Mouse (Mus musculus) telencephalon, adult 2 months (tissue): Measurements from ENCODE around the gene Gimap7.

Experiments used
- DNase-seq: peaks from one replicate; pipeline ENCODE4 v3.0.0-alpha.2; 2011; ENCODE audit warnings: low read depth, low spot score

Gene Gimap7

GRCm38 (mm10) chr6:48689320-48689719, 29.1 kb upstream of the Gimap7 start:
- no peak for DNase-seq

- no peak for DNase-seq
These were observed 25.5 kb upstream of the Gimap7 start for GRCm38 (mm10) chr6:48692962-48693361.

DNA sequence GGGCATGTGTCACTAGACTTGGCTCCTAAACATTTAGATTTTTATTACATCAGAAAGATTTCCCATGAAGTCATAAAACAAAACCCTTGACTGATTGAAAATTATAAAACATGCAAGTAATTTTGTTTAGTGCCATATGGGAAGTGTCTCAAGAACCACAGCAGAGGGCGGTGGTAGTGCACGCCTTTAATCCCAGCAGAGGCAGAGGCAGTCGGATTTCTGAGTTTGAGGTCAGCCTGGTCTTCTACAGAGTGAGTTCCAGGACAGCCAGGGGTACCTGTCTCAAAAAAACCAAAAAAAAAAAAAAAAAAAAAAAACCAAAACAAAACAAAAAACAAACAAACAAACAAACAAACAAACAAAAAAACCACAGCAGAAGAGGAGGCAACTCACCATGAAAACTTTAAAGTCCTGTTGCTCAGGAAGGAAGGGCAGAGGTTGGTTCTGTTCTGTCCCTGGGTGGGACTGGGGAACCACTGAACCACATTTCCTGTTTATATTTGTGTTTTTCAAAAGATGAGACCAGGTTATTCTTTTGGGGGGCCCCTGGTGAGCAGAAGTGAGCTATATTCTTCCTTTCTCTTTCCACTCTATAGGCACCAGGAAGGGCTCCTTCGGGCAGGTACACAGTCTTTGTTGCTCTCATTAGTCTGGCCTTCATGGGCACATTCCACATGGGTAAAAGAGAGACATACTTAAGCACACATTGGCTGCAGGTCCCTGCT, 21.4 kb upstream of the Gimap7 start:
- DNase-seq = no peak

- DNase-seq = no peak
These were observed 20.9 kb upstream of the Gimap7 start for GRCm38 (mm10) chr6:48697555-48697930.

- DNase-seq = no peak
These were observed 20.2 kb upstream of the Gimap7 start for GRCm38 (mm10) chr6:48698066-48698856.

- no peak for DNase-seq
These were observed 19.5 kb upstream of the Gimap7 start for GRCm38 (mm10) chr6:48698888-48699287.

DNA sequence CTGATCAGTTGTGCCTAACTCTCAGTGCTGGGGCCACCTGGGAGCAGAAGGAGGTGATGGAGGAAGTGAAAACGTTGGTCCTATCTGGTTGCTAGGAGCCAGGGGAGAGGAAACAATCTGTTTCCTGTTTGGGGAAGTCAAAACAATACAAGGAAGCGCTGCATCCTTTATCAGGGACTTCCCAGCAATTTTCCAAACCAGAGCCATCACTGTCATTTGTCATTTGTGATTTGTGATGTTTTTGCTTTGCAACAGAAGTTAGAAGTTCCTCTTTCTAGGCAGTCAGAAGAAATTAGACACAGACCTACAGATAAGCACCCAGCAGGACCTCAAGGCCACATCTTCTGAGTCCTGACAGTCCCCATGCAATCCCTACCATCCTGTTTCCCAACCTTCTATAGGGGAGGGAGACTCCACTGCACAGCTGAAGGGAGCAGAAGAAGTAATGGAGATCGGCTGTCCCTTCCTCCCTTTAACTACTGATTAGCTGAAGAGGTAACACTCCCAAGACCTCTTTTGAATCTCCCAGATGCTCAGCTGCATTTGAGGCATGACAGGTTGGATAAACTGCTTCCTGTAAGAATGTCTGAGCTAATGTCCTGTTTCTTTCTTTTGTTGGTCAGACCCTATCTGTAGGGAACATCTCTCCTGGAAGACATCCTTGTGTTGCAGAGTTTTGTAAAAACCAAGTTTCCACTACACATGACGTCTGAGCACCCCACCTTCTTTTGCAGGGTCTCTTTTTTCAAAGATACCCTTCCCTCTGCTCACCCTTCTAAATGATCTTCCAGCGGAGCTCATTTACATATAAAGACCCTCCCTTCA, 18.0 kb upstream of the Gimap7 start:
- DNase-seq = no peak

- DNase-seq = no peak
These were observed 16.3 kb upstream of the Gimap7 start for GRCm38 (mm10) chr6:48702146-48702545.

DNA sequence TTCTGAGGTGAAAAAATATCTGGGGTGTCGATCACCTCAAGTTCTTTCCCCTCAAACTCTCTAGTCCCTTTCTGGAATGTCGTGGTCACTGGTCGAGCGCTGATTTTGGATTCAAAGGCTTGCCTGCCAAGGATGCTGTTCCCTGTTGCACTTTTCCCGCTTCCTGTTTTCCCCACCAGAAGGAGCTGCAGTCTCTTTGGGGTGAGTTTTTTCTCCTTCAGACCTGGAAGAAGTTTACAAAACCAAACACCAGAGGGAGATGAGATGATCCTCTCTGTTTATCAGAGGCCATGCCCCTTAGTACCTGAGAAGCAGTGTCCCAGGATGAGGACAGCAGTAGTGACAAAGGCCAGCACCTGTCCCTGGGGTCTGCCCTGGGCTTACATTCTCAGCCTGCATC, 15.8 kb upstream of the Gimap7 start:
- DNase-seq = no peak

- DNase-seq = no peak
These were observed 14.3 kb upstream of the Gimap7 start for GRCm38 (mm10) chr6:48704146-48704545.

DNA sequence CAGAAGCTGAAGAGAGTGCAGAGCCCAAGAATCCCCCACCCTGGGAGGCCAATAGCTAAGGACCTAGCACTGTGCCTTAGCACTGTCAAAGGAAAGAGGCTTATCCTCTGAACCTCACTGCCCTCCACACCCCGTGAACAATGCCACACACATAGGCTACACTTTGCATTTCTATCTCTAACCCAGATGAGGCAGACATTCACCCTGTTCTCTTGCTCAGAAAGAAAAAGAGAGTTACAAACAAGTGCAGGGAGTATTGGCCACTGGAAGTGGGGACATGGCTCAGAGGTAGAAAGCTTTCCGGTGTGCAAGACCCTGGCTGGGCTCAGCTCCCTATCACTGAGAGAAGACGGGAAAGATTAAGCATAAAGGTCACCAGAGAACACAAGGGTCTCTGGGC, 12.3 kb upstream of the Gimap7 start:
- DNase-seq = no peak

- no peak for DNase-seq
These were observed 1.9 kb downstream of the Gimap7 start for GRCm38 (mm10) chr6:48720326-48720725.

DNA sequence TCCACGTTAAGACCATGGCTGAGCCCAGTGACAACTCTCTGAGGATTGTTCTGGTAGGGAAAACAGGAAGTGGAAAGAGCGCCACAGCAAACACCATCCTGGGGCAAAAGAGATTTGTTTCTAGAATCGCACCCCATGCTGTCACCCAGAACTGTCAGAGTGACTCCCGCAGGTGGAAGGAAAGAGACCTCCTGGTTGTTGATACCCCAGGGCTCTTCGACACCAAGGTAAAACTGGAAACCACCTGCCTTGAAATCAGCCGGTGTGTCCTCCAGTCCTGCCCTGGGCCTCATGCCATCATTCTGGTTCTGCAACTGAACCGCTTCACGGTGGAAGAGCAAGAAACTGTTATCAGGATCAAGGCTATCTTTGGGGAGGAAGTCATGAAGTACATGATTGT, 5.0 kb downstream of the Gimap7 start:
- DNase-seq = no peak

- DNase-seq = no peak
These were observed 7.1 kb downstream of the Gimap7 start for GRCm38 (mm10) chr6:48725476-48725875.

- DNase-seq = no peak
These were observed 9.3 kb downstream of the Gimap7 start for GRCm38 (mm10) chr6:48727761-48728160.

- no peak for DNase-seq
These were observed 14.5 kb downstream of the Gimap7 start for GRCm38 (mm10) chr6:48732864-48733304.

- DNase-seq = no peak
These were observed 15.2 kb downstream of the Gimap7 start for GRCm38 (mm10) chr6:48733660-48734059.

- DNase-seq = no peak
These were observed 18.6 kb downstream of the Gimap7 start for GRCm38 (mm10) chr6:48737053-48737452.

GRCm38 (mm10) chr6:48737688-48738087, 19.3 kb downstream of the Gimap7 start:
- DNase-seq = no peak

GRCm38 (mm10) chr6:48738961-48739779, 20.7 kb downstream of the Gimap7 start, which contains the start of gene Gimap1:
Gimap1 (plus strand) TSS chr6:48739054.
- no peak for DNase-seq

DNA sequence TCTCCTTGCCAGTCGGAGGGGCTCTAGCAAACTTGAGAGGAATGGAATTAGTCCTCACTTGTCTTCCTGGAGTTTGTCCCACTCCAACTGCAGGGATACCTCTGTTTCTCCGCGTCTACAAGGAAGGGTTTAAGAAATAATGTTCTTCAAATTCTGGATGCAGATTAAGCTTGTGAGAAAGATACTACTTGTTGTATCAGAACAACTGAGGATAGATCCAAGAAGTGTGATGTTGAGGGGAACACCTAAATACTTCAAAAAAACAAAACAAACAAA, 21.3 kb downstream of the Gimap7 start:
- no peak for DNase-seq
